Mouse (Mus musculus): ENCODE results near the gene Kcnq5. TPM values are rescaled to one million over a fixed set of nuclear protein-coding genes. Genes with fewer than 3 reads are reported as not detected.

Gene Kcnq5
- total and polyA plus RNA-seq, 3 experiments = not detected

- Histone ChIP-seq H3K79me2 (ENCODE audit: control insufficient read depth, insufficient read depth, low read length, poor library complexity) (no peaks in the 10 kb centered on the region), H3K27ac (ENCODE audit: control insufficient read depth, low read depth, low read length) (no peak overlapping the region), H3K9me3 (replicated peaks; ENCODE audit: insufficient read depth, low read length) (no peaks in the 10 kb centered on the region), H3K36me3 (ENCODE audit: control insufficient read depth in 1 of 2, insufficient read depth in 2 of 2, low read length in 2 of 2) (no peaks in the 10 kb centered on the region), H3K4me3 (ENCODE audit: control insufficient read depth in 1 of 2, insufficient read depth in 1 of 2, low read depth in 2 of 2, low read length in 2 of 2) (no peak overlapping the region), H3K27me3 (ENCODE audit: control insufficient read depth in 1 of 2, insufficient read depth in 2 of 2, low read length in 2 of 2) (no peaks in the 10 kb centered on the region), H3K9ac (ENCODE audit: control insufficient read depth, low read depth, low read length, poor library complexity, severe bottlenecking) (no peak overlapping the region), H3K4me1 (ENCODE audit: control insufficient read depth in 1 of 2, insufficient read depth in 2 of 2, low read length in 2 of 2) (no peaks in the 10 kb centered on the region)
- no peak for DNase-seq (ENCODE audit: low read depth, low spot score)
- no peak for TF ChIP-seq MAX (IDR thresholded peaks at IDR 0.05; ENCODE audit: low read length)
- no peak for TF ChIP-seq USF2 (IDR thresholded peaks at IDR 0.05; ENCODE audit: borderline replicate concordance in 1 of 2, insufficient read depth in 1 of 2, low read depth in 1 of 2, low read length in 2 of 2)
- no peak for TF ChIP-seq TAL1 (IDR thresholded peaks at IDR 0.05; ENCODE audit: low read length)
- TF ChIP-seq E2F4 (IDR thresholded peaks at IDR 0.05; ENCODE audit: borderline replicate concordance, low read depth, low read length) = no peak
- TF ChIP-seq BHLHE40 (IDR thresholded peaks at IDR 0.05; ENCODE audit: borderline replicate concordance, low read depth, low read length) = no peak
- TF ChIP-seq CHD2 (IDR thresholded peaks at IDR 0.05; ENCODE audit: low read length) = no peak
- TF ChIP-seq MYB (IDR thresholded peaks at IDR 0.05; ENCODE audit: low read depth, low read length) = no peak
- TF ChIP-seq ZNF384 (IDR thresholded peaks at IDR 0.05; ENCODE audit: low read depth, low read length) = no peak
- TF ChIP-seq UBTF (IDR thresholded peaks at IDR 0.05; ENCODE audit: borderline replicate concordance, insufficient read depth, low read depth, low read length) = no peak
- TF ChIP-seq CTCF (IDR thresholded peaks at IDR 0.05 in 2 of 3, conservative IDR thresholded peaks at IDR 0.05 in 1 of 3; ENCODE audit: control insufficient read depth in 1 of 3, insufficient read depth in 1 of 3, low read depth in 2 of 3, low read length in 3 of 3, poor library complexity in 1 of 3, severe bottlenecking in 1 of 3) = no peak
Measured at GRCm38 (mm10) chr1:21434853-21435252, 526.9 kb downstream of the Kcnq5 start.

DNA sequence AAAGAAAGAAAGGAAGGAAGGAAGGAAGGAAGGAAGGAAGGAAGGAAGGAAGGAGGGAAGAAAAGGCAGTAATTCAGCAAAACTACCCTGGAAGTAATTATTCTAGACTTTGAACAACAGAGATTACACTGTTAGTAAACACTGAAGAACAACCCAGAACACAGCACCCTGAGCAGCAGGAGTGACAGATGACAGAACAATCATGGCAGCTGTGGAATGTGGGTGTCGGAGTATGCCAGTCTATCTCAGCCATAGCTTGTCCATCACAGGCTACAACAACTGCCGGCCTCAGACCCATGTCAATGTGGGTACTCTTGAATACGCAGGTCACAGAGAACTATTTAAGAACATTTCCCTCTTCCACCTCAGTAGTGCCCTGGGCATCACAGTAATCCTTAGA, 530.1 kb downstream of the Kcnq5 start:
- Histone ChIP-seq H3K36me3 (ENCODE audit: control insufficient read depth in 1 of 2, insufficient read depth in 2 of 2, low read length in 2 of 2) (no peaks in the 10 kb centered on the region), H3K9me3 (replicated peaks; ENCODE audit: insufficient read depth, low read length) (no peaks in the 10 kb centered on the region), H3K4me3 (ENCODE audit: control insufficient read depth in 1 of 2, insufficient read depth in 1 of 2, low read depth in 2 of 2, low read length in 2 of 2) (no peak overlapping the region), H3K27me3 (ENCODE audit: control insufficient read depth in 1 of 2, insufficient read depth in 2 of 2, low read length in 2 of 2) (no peaks in the 10 kb centered on the region), H3K9ac (ENCODE audit: control insufficient read depth, low read depth, low read length, poor library complexity, severe bottlenecking) (no peak overlapping the region), H3K27ac (ENCODE audit: control insufficient read depth, low read depth, low read length) (no peak overlapping the region), H3K4me1 (ENCODE audit: control insufficient read depth in 1 of 2, insufficient read depth in 2 of 2, low read length in 2 of 2) (no peaks in the 10 kb centered on the region), H3K79me2 (ENCODE audit: control insufficient read depth, insufficient read depth, low read length, poor library complexity) (no peaks in the 10 kb centered on the region)
- TF ChIP-seq USF1 (IDR thresholded peaks at IDR 0.05; ENCODE audit: low read depth, low read length) (no peak), NELFE (IDR thresholded peaks at IDR 0.05; ENCODE audit: low read depth, low read length) (no peak), ZMIZ1 (IDR thresholded peaks at IDR 0.05; ENCODE audit: low read depth, low read length) (no peak), CHD2 (IDR thresholded peaks at IDR 0.05; ENCODE audit: low read length) (no peak), POLR2AphosphoS2 (IDR thresholded peaks at IDR 0.05; ENCODE audit: low read length) (no peak), USF2 (IDR thresholded peaks at IDR 0.05; ENCODE audit: borderline replicate concordance in 1 of 2, insufficient read depth in 1 of 2, low read depth in 1 of 2, low read length in 2 of 2) (no peak), JUND (IDR thresholded peaks at IDR 0.05; ENCODE audit: low read depth, low read length) (no peak), CHD1 (IDR thresholded peaks at IDR 0.05; ENCODE audit: low read depth, low read length) (no peak), UBTF (IDR thresholded peaks at IDR 0.05; ENCODE audit: borderline replicate concordance, insufficient read depth, low read depth, low read length) (no peak), TBP (IDR thresholded peaks at IDR 0.05; ENCODE audit: low read depth, low read length) (no peak), MYB (IDR thresholded peaks at IDR 0.05; ENCODE audit: low read depth, low read length) (no peak)
- DNase-seq (ENCODE audit: low read depth, low spot score) = no peak
